Mouse (Mus musculus): ENCODE results near the gene Gm5269. TPM values are rescaled to one million over a fixed set of nuclear protein-coding genes. Genes with fewer than 3 reads are reported as not detected.

Gm5269 gene
- polyA plus RNA-seq, 1 experiment from 2014 or later: not detected

DNA sequence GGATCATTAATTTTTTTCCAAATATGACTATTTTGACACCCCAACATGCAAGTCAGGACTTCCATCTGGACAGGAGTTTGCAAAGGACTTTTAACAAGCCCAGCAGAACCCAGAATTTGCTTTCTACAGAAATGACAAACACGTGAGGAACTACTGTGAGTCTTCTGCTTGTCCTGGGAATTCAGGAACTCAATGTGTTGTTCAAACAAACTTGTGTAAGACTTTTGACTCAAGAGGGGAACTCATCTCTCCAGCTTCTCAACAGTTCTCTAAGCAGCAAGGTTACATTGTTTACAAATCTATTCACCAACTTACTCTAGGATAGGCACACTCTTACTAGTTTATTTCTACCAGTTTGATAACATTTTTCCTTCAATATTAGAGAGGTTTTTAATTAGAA is 32.0 kb downstream of the Gm5269 start:
- Histone ChIP-seq H3K4me3 (replicated peaks) (no peak overlapping the region), H3K27me3 (no peaks in the 10 kb centered on the region), H3K27ac (no peak overlapping the region), H3K9me3 (replicated peaks) (no peaks in the 10 kb centered on the region), H3K9ac (no peak overlapping the region), H3K4me1 (peaks cover 7% of the 10 kb centered on the region; the same call in 1 of the 2 replicates), H3K36me3 (no peaks in the 10 kb centered on the region), H3K4me2 (no peak overlapping the region)
- ATAC-seq (replicated peaks; ENCODE audit: low FRiP score): no peak
- 86% methylated on average over 1 of the region's 1 CpGs for WGBS

DNA sequence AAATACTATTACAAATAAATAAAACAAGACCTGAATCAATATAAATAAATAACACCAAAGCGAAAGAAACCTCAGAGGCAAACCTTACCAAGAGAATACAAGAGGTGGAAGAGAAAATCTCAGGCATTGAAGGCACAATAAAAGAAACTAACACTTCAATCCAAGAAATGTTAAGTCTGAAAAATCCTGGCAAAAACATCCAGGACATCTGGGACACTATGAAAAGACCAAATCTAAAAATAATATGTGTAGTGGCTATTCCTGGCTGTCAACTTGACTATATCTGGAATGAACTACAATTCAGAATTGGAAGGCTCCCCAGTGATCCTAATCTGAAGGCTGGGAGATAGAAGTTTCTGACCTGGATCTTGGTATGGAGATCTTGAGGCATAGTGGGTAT is 44.6 kb downstream of the Gm5269 start:
- Histone ChIP-seq H3K9me3 (replicated peaks) (no peaks in the 10 kb centered on the region), H3K4me3 (replicated peaks) (no peak overlapping the region), H3K4me2 (no peak overlapping the region), H3K36me3 (no peaks in the 10 kb centered on the region), H3K27ac (no peak overlapping the region), H3K9ac (no peak overlapping the region), H3K27me3 (no peaks in the 10 kb centered on the region), H3K4me1 (no peaks in the 10 kb centered on the region)
- 93% methylated on average over 1 of the region's 1 CpGs for WGBS
- ATAC-seq (replicated peaks; ENCODE audit: low FRiP score): no peak

Other genes starting within 250 kb of the Gm5269 start
- 73.5 and 76.1 TPM in 2 replicates for gene Wdr75, start 95.1 kb downstream of the Gm5269 start, polyA plus RNA-seq (2015; fragmentation: Nextera tagmentation; extraction: Ambion mirVana)
- gene Slc40a1, start 36.2 kb upstream of the Gm5269 start, polyA plus RNA-seq (2015; fragmentation: Nextera tagmentation; extraction: Ambion mirVana): 90.8 and 92.7 TPM in 2 replicates
- gene Dnah7b, start 176.0 kb upstream of the Gm5269 start, polyA plus RNA-seq (2015; fragmentation: Nextera tagmentation; extraction: Ambion mirVana): 1.3 and 1.6 TPM in 2 replicates